14 mouse cellular contexts compared by ENCODE assay signal in the genomic region with DNA sequence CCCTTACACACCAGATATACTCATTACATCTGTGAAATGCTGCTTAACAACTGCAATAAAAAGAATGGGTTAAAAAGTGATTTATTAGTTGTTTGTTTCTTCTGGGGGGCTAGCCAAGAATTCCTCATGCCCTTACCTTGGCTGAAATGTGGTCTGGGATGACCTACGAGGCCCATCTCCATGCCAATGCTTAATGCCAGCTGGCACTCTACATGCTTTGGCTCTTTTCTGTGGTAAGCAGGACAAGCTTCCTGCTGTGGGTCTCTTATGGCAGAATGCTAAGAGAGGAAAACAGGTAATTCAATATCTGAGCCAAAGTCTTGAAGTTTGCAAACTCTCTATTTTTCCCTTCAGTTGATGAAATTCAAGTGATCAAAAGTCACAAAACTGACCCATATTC.
DNase-seq lines count a peak whose midpoint lies in the region; ATAC-seq lines count a peak whose summit lies in the region.
"Had no signal": no experiment of that assay in that cellular context is flagged by ENCODE, and none has a peak within 500 bp of the region (broad histone marks: within the 10 kb centered on the region; RNA-seq: fewer than 3 reads in every experiment).

No protein-coding gene starts in this region.

- peak; percentile 72 for ATAC-seq in cerebellum, adult (ENCODE audit: insufficient number of reproducible peaks, low FRiP score, low TSS enrichment)
- ATAC-seq: activated CD4-positive, CD25-positive, alpha-beta regulatory T cell, adult 4 months; forebrain, embryonic 16.5 days had no signal

- no peak for DNase-seq in cerebellum, postnatal 4 days (ENCODE audit: low spot score in 2 of 2)
- peak; percentile 72 for DNase-seq in brain, adult 2 months (ENCODE audit: low read depth, low spot score)
- peak; percentile 17 for DNase-seq in cerebellum, adult 8-10 months
- DNase-seq in cerebellum, postnatal 25 days, result peak; percentile 69 to 80
- DNase-seq in adrenal gland, postnatal 10 days, result no peak
- no peak for DNase-seq in left cerebral cortex, adult 18-20 months (ENCODE audit: low spot score in 2 of 2)
- DNase-seq: adrenal gland, adult 2 months; heart, adult 2 months; heart, postnatal 10 days; kidney, postnatal 25 days; lung, postnatal 36 days had no signal

Comparison
In these comparisons a context has a peak if more than half of its experiments do, and no peak if none do; other contexts are left out.
1. DNase-seq: peak in brain, adult 2 months (single experiment), cerebellum, adult 8-10 months (single experiment) and cerebellum, postnatal 25 days (2 of 2); none in cerebellum, postnatal 4 days (0 of 2), adrenal gland, postnatal 10 days (single experiment) and left cerebral cortex, adult 18-20 months (0 of 2).